Mouse (Mus musculus) intestine, embryonic 15.5 days (tissue): ENCODE data around the gene Ripor3. TPM values are rescaled to one million over a fixed set of nuclear protein-coding genes. Genes with fewer than 3 reads are reported as not detected.
A peak's percentile ranks its signal among the peaks of the same experiment; 100 is the strongest.

ENCODE experiments used
- ATAC-seq: fragments of 200-750 bp; cut with Nextera tagmentation; 2 replicates; pipeline ENCODE4 v1.8.0; 2017; ENCODE audit warnings: moderate TSS enrichment, moderate library complexity
- H3K27ac ChIP-seq: fragments of 300-500 bp; sonication (generic); 2 replicates; pipeline ENCODE4 v1.5.1; 2015; ENCODE audit warnings: mild to moderate bottlenecking, inconsistent platforms
- H3K27me3 ChIP-seq: fragments of 300-500 bp; sonication (generic); replicated peaks from 2 replicates; pipeline ENCODE4 v1.6.1; 2015; ENCODE audit warnings: inconsistent platforms
- H3K36me3 ChIP-seq: fragments of 300-500 bp; sonication (generic); 2 replicates; pipeline ENCODE4 v1.6.1; 2015; ENCODE audit warnings: inconsistent platforms
- H3K4me1 ChIP-seq: fragments of 300-500 bp; sonication (generic); replicated peaks from 2 replicates; pipeline ENCODE4 v1.6.1; 2015; ENCODE audit warnings: inconsistent platforms
- H3K4me2 ChIP-seq: fragments of 300-500 bp; sonication (generic); replicated peaks from 2 replicates; pipeline ENCODE4 v1.6.1; 2015; ENCODE audit warnings: mild to moderate bottlenecking, inconsistent platforms
- H3K4me3 ChIP-seq: fragments of 300-500 bp; sonication (generic); replicated peaks from 2 replicates; pipeline ENCODE4 v1.5.1; 2015; ENCODE audit warnings: inconsistent platforms
- H3K9ac ChIP-seq: fragments of 300-500 bp; sonication (generic); 2 replicates; pipeline ENCODE4 v1.6.1; 2015; ENCODE audit warnings: inconsistent platforms
- H3K9me3 ChIP-seq: fragments of 300-500 bp; sonication (generic); 2 replicates; pipeline ENCODE4 v1.6.1; 2016; ENCODE audit warnings: inconsistent platforms
- WGBS: fragments of 180-500 bp; shearing (Covaris S2); methylation state at CpG from one replicate; pipeline ENCODE4 v1.1.7; 2015; 5-methylcytosine and 5-hydroxymethylcytosine counted together
- polyA plus RNA-seq: library from polyadenylated mRNA; unstranded; fragments of >200 nt; fragmentation: Nextera tagmentation; extraction: Ambion mirVana; gene quantifications from 2 replicates; pipeline ENCODE4 v1.2.1, GENCODE M21; 2015

Gene Ripor3
- polyA plus RNA-seq, 1 experiment from 2014 or later: 3.7 TPM

DNA sequence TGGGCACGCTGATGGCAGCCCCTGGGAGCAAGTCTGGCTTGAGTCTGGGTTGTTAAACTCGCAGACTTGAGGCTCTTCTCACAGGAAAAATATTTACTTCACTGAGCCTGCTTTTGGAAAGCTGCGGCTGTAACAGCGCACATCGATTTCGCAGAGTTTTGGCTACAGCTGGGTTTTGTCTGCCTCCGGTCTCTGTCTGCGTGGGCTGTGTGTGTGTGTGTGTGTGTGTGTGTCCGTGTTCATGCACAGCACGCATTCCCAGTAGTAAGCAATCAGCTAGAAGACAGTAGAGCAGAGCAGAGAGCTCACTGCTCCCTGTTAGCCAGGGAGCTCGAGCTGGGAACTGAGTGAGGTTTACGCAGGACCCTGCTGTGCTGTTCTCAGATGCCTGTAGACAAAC, 14.8 kb upstream of the Ripor3 start:
- Histone ChIP-seq H3K4me2 (no peak overlapping the region), H3K4me1 (peaks cover 33% of the 10 kb centered on the region), H3K4me3 (no peak overlapping the region), H3K36me3 (no peaks in the 10 kb centered on the region), H3K9me3 (no peaks in the 10 kb centered on the region), H3K27me3 (no peaks in the 10 kb centered on the region), H3K9ac (no peak overlapping the region), H3K27ac (peak overlapping the region; percentile 91)
- 33% methylated on average over 12 of the region's 12 CpGs for WGBS
- ATAC-seq: peak; percentile 64

DNA sequence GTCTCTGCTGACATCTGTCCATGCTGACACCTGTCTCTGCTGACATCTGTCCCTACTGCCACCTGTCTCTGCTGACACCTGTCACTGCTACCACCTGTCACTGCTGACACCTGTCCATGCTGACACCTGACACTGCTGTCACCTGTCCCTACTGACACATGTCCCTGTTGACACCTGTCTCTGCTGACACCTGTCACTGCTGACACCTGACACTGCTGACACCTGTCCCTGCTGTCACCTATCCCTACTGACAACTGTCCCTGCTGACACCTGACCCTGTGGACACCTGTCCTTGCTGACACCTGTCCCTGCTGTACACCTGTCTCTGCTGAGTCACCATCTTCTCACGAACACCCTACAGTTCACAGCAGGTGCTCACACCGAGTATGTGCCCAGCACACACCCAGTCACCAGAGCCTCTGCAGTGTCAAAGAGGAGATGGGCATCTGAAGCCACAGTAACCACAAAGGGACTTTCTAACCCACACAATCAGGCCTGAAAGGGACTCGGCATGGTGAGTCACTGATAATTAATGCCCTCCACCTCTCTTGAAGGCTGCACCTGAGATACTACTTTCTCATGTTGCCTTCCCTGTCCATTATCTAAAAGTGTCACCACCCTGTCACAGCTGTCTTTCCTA, 13.5 kb upstream of the Ripor3 start:
- Histone ChIP-seq H3K9me3 (no peaks in the 10 kb centered on the region), H3K9ac (no peak overlapping the region), H3K4me2 (no peak overlapping the region), H3K27ac (0 out of 2 replicates have a peak overlapping the region, but pooled peaks have one; percentile 25), H3K36me3 (no peaks in the 10 kb centered on the region), H3K27me3 (no peaks in the 10 kb centered on the region), H3K4me1 (peaks cover 42% of the 10 kb centered on the region), H3K4me3 (no peak overlapping the region)
- 63% methylated on average over 3 of the region's 3 CpGs for WGBS
- ATAC-seq: no peak

DNA sequence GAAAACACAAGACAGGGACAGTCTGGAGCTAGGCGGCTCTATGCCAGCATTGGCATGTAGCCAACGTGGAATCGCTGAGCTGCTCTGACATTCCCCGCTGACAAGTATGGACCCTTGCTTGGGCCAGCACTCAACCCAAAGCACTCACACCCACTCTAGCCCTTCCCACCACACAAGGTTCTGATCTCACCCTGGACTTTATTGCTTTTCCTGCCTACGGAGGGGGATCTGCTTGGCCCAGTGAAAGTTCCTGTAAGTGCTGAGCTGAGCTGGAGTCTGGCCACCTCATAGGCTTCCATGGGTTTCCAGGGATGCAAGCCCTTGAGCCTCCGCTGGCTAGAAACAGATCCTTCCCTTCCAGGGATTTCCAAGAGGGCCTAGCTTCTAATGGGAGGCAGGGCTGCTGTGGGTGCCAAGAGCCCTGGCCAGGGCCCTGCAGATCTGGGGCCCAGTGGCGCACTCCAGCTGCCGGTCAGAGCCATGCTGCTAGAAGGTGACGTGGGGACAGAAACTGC, 8.8 kb upstream of the Ripor3 start:
- 0 out of 2 replicates have a peak overlapping the region, but pooled peaks have one; percentile 0 for H3K9ac ChIP-seq
- H3K9me3 ChIP-seq: no peaks in the 10 kb centered on the region
- H3K27me3 ChIP-seq: no peaks in the 10 kb centered on the region
- no peak overlapping the region for H3K4me2 ChIP-seq
- peaks cover 40% of the 10 kb centered on the region for H3K4me1 ChIP-seq
- WGBS: 62% methylated on average over 9 of the region's 9 CpGs
- peak; percentile 14; the same call in 1 of the 2 replicates for ATAC-seq
- H3K4me3 ChIP-seq: no peak overlapping the region
- H3K27ac ChIP-seq: peak overlapping the region; percentile 56
- no peaks in the 10 kb centered on the region for H3K36me3 ChIP-seq

DNA sequence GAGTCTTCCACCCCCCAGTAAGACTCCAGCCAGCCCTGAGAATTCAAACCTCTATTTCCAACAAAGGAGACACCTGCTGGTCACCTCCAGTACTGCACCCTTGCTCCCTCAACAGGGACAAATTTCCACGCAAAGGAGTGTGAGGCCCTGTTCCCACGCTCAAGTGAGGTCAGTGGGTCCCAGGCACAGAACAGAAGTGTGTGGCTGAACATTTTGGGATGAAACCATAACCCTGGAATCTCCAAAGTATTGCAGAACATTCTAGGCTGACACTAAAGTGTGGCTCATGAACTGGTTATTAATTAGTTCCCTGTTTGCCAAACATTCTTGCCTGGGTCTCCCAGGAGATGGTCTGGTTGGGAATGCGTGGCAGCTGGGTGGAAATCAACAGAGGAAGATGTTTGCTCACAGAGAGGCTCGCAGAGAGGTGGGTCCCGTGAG, 6.6 kb upstream of the Ripor3 start:
- WGBS: 18% methylated on average over 5 of the region's 5 CpGs
- Histone ChIP-seq H3K27ac (peak overlapping the region; percentile 44), H3K4me2 (no peak overlapping the region), H3K36me3 (no peaks in the 10 kb centered on the region), H3K27me3 (no peaks in the 10 kb centered on the region), H3K9ac (no peak overlapping the region), H3K9me3 (no peaks in the 10 kb centered on the region), H3K4me1 (peaks cover 41% of the 10 kb centered on the region), H3K4me3 (no peak overlapping the region)
- no peak for ATAC-seq

DNA sequence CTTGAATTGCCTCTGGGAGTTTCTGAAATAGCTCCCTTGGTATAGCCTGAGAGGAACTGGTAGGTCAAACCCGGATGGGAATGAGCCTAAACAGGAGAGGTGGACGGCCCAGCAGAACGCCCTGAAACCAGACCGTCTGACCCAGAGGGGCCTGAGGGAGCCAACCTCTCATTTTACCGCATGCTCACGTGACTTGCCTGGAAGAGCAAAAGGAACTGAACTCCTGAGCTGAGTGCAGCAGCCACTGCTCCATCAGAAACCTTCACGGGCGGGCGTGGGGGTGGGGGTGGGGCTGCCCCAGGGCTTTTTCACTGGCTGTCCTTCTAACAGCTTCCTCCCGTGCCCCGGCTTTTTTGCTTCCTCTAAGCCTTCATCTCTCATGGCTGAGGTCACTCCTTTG, 475 bp upstream of the Ripor3 start:
- Histone ChIP-seq H3K27ac (0 out of 2 replicates have a peak overlapping the region, but pooled peaks have one; percentile 49), H3K9ac (no peak overlapping the region), H3K9me3 (no peaks in the 10 kb centered on the region), H3K4me1 (peaks cover 41% of the 10 kb centered on the region), H3K4me3 (no peak overlapping the region), H3K36me3 (no peaks in the 10 kb centered on the region), H3K27me3 (no peaks in the 10 kb centered on the region), H3K4me2 (no peak overlapping the region)
- WGBS: 22% methylated on average over 11 of the region's 11 CpGs
- ATAC-seq: no peak

DNA sequence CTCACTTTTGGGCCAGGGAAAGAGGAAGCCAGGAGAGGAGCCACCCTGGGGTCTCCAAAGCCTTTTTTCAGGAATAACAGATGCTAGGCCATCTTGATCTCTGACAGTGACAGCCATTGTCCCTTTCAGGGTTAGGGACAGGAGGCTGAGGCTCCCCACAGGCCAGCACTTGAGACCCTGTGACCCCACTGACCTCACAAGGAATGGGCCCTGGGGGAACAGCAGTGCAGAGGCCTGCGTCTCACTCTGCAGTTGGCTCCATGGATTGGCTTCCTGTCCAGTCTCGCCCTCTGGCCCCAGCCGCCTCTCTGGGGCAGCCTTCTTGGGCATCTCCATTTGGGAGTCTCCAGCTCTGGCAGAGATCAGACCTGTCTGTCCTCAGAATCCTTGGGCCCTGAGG, 2.3 kb downstream of the Ripor3 start:
- Histone ChIP-seq H3K27ac (no peak overlapping the region), H3K4me1 (peaks cover 50% of the 10 kb centered on the region), H3K36me3 (no peaks in the 10 kb centered on the region), H3K4me3 (no peak overlapping the region), H3K9ac (no peak overlapping the region), H3K27me3 (no peaks in the 10 kb centered on the region), H3K4me2 (no peak overlapping the region), H3K9me3 (no peaks in the 10 kb centered on the region)
- no peak for ATAC-seq
- WGBS: 94% methylated on average over 3 of the region's 3 CpGs

DNA sequence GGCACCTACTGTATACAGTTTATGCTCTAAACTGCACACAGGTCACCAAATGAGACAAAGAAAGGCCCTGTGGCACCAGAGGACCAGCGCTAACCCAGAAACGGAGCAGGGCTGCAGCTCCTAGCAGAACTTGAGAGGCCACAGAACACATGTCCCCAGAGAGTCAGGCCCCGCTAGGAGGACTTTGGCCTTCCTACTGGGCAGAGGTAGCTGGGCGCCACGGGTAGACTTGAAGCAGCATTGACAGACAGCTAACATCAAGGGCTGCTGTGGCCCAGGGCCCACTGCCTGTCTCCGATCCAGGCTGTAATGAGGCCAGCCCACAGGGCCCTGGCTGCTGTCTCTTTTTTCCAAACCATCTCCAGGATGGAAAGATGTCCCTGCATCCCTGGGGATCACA, 3.9 kb downstream of the Ripor3 start:
- Histone ChIP-seq H3K4me2 (no peak overlapping the region), H3K4me1 (peaks cover 49% of the 10 kb centered on the region), H3K9ac (no peak overlapping the region), H3K27ac (0 out of 2 replicates have a peak overlapping the region, but pooled peaks have one; percentile 23), H3K9me3 (no peaks in the 10 kb centered on the region), H3K36me3 (no peaks in the 10 kb centered on the region), H3K4me3 (no peak overlapping the region), H3K27me3 (no peaks in the 10 kb centered on the region)
- 0 out of 2 replicates have a peak, but pooled peaks have one; percentile 26 for ATAC-seq
- 58% methylated on average over 6 of the region's 6 CpGs for WGBS

DNA sequence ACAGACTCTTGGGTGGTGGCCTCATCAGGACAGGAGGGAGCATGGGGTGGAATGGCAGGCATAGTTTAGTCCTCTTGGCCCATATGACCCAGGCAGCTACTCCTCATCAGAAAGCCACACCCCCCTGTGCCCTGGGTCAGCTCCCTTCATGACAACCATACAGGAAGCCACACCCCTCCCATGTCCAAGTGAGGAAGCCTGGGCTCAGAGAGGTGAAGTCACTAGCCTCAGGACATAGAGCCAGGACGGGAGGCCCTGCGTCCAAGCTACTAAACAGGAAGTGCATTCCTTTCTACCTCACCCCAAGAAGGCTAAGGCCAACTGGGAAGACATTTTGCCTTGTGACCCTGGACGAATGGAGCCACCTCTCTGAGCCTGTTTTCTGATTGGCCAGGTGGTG, 4.8 kb downstream of the Ripor3 start:
- Histone ChIP-seq H3K4me3 (no peak overlapping the region), H3K9me3 (no peaks in the 10 kb centered on the region), H3K9ac (no peak overlapping the region), H3K27ac (peak overlapping the region; percentile 4; the same call in 1 of the 2 replicates), H3K4me2 (no peak overlapping the region), H3K27me3 (no peaks in the 10 kb centered on the region), H3K4me1 (peaks cover 41% of the 10 kb centered on the region), H3K36me3 (no peaks in the 10 kb centered on the region)
- ATAC-seq: peak; percentile 52
- 31% methylated on average over 3 of the region's 3 CpGs for WGBS

DNA sequence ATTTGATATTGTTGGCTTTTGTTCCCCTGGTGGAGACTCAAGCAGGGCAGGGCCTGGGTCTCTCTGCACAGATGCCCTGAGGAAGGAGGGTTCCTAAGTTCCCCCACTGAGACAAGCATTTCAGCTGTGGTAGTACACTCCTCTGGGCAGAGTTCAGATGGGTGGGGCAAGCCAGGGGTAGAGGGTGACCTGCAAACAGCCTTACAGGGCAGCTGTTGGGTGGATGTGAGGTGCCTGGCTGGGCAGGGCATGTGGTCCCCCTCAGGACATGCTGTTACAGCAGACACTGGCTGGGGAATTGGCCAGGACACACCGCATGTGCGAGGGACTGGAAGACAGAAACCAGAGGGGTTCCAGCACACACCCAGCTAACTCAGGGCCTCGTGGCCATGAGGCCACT, 5.4 kb downstream of the Ripor3 start:
- Histone ChIP-seq H3K27ac (peak overlapping the region; percentile 4; the same call in 1 of the 2 replicates), H3K9me3 (no peaks in the 10 kb centered on the region), H3K27me3 (no peaks in the 10 kb centered on the region), H3K9ac (no peak overlapping the region), H3K36me3 (no peaks in the 10 kb centered on the region), H3K4me3 (no peak overlapping the region), H3K4me2 (no peak overlapping the region), H3K4me1 (peaks cover 34% of the 10 kb centered on the region; the same call in 1 of the 2 replicates)
- ATAC-seq: peak; percentile 54
- 76% methylated on average over 3 of the region's 3 CpGs for WGBS

DNA sequence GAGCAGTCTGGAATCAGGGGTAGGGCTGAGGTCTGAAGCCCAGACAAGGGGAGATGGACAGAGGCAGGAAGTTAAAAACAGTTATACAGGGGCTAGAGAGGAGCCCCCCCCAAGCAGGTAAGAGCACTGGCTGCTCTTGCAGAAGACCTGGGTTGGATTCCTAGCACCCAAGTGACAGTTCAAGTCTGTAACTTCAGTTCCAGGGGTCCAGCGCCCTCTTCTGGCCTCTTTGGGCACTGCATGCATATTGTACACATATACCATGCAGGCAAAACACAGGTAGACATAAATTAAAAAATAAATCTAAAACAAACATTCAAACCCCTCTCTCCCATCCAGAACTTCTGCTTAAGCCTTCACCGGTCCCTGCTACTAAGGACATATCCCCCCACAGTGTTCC, 6.0 kb downstream of the Ripor3 start:
- no peak for ATAC-seq
- Histone ChIP-seq H3K9me3 (no peaks in the 10 kb centered on the region), H3K4me3 (no peak overlapping the region), H3K27me3 (no peaks in the 10 kb centered on the region), H3K27ac (no peak overlapping the region), H3K4me1 (peaks cover 32% of the 10 kb centered on the region; the same call in 1 of the 2 replicates), H3K36me3 (no peaks in the 10 kb centered on the region), H3K9ac (no peak overlapping the region), H3K4me2 (no peak overlapping the region)
- WGBS: 51% methylated on average over 2 of the region's 2 CpGs

DNA sequence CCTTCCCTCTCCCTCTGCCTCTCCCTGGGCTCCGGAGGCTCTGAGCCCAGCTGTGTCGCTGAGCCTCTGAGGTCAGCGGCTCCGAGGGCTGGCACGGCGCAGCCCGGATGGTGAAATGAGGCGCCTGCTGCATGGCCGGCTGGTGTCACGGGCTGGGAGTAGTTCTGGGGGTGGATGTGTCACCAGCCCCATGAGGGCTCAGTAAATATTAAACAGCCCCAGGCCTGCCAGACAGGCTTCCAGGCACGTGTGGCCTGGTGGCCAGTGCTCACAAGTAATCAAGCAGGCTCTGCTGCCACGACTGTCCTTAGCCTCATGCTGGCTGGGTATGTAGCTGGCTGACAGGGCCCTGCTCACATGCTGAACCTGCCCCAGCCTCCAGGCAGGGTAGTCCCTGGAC, 7.0 kb downstream of the Ripor3 start:
- no peak overlapping the region for H3K4me2 ChIP-seq
- H3K4me1 ChIP-seq: peaks cover 32% of the 10 kb centered on the region; the same call in 1 of the 2 replicates
- H3K36me3 ChIP-seq: no peaks in the 10 kb centered on the region
- H3K4me3 ChIP-seq: no peak overlapping the region
- H3K27ac ChIP-seq: no peak overlapping the region
- 49% methylated on average over 12 of the region's 12 CpGs for WGBS
- ATAC-seq: peak; percentile 27
- H3K9me3 ChIP-seq: no peaks in the 10 kb centered on the region
- H3K27me3 ChIP-seq: no peaks in the 10 kb centered on the region
- H3K9ac ChIP-seq: no peak overlapping the region

DNA sequence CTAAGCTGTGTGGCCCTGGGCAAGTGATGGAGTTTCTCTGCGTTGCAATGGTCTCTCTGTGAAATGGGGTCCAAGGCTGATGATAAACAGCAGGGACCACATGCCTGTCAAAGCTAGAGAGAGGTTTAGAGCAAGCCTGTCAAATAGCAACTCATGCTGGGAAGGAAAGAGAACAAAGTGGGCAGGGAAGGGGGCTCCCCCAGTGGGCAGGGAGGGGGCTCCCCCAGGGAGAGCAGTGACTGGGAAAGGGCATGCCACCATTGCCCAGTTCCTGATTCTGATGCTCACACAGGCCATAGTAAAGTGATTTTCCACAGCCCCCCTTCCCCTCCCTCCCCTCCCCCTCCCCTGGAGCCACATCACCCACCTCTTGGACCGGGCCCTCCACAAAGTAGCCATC, 7.5 kb downstream of the Ripor3 start:
- H3K9ac ChIP-seq: no peak overlapping the region
- H3K4me1 ChIP-seq: peaks cover 32% of the 10 kb centered on the region; the same call in 1 of the 2 replicates
- H3K4me2 ChIP-seq: no peak overlapping the region
- H3K9me3 ChIP-seq: no peaks in the 10 kb centered on the region
- 81% methylated on average over 1 of the region's 2 CpGs for WGBS
- ATAC-seq: no peak
- no peak overlapping the region for H3K27ac ChIP-seq
- H3K27me3 ChIP-seq: no peaks in the 10 kb centered on the region
- H3K36me3 ChIP-seq: no peaks in the 10 kb centered on the region
- H3K4me3 ChIP-seq: no peak overlapping the region

DNA sequence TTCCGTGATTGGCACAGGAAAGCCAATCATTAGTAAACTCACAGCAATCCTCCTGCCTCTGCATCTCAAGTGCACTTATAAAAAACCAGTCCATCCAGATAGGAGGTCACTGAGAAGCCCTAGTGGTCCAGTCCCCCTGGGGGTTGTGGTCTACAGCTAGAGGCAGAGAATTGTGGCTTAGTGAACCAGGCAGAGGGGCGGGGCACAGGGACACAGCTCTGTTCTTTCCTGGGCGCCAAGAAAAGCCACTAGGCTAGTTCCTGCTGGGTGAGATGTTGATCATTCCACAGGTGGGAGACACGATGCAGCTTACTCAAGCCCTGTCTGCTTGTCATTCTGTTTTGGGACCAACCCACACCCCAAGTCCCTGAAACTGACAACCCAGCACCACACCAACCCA, 8.2 kb downstream of the Ripor3 start:
- Histone ChIP-seq H3K4me1 (peaks cover 32% of the 10 kb centered on the region; the same call in 1 of the 2 replicates), H3K9me3 (no peaks in the 10 kb centered on the region), H3K27me3 (no peaks in the 10 kb centered on the region), H3K9ac (no peak overlapping the region), H3K27ac (no peak overlapping the region), H3K4me2 (no peak overlapping the region), H3K4me3 (no peak overlapping the region), H3K36me3 (no peaks in the 10 kb centered on the region)
- ATAC-seq: no peak
- WGBS: 63% methylated on average over 4 of the region's 4 CpGs
